Mouse (Mus musculus): ENCODE measurements around the gene Slc7a11.

GRCm38 (mm10) chr3:50012012-50012411 lies 431.4 kb downstream of the Slc7a11 start:
- no peak for TF ChIP-seq EP300 (IDR thresholded peaks at IDR 0.05; ENCODE audit: low read depth)
- TF ChIP-seq CTCF (IDR thresholded peaks at IDR 0.05; ENCODE audit: low read depth), result no peak

All from heart, postnatal 0 days (tissue).